Mouse (Mus musculus): ENCODE measurements around the gene Bad.

GRCm38 (mm10) chr19:6995255-6995991 lies 53.8 kb downstream of the Bad start:
- no peak for TF ChIP-seq GATA1 (IDR thresholded peaks at IDR 0.05; ENCODE audit: borderline replicate concordance, low read length)
- TF ChIP-seq FLI1 (IDR thresholded peaks at IDR 0.05; ENCODE audit: low read length) = no peak
